Mouse (Mus musculus): ENCODE results near the gene Abcb6. TPM values are rescaled to one million over a fixed set of nuclear protein-coding genes. Genes with fewer than 3 reads are reported as not detected.

Abcb6 gene
- total and polyA plus RNA-seq, 3 experiments, result 9.5 to 132 (median 25.0) TPM

DNA sequence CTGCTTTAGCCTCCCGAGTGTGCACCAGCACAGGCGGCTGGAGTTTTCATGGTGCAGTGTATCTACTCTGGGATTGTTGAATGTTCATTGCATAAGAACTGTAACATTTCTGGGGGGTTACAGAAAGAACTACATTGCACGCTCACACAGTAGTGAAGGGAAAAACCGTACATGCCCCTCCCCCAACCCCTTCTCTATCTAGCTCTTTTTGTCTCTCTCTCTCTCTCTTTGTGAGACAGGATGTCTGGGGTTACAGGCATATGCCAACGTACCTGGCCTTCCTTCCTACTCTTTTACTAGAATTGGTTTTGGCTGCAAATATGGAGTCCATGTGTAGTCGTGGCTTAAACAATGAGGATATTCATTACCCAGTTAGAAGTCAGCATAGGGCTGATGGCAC is 42.7 kb upstream of the Abcb6 start:
- H3K27me3 ChIP-seq (ENCODE audit: insufficient read depth, low read length), result peaks cover 18% of the 10 kb centered on the region
- TF ChIP-seq CTCF (IDR thresholded peaks at IDR 0.05; ENCODE audit: low read depth, low read length) (no peak), GATA1 (IDR thresholded peaks at IDR 0.05; ENCODE audit: borderline replicate concordance, low read length) (no peak), TAL1 (conservative IDR thresholded peaks at IDR 0.05; ENCODE audit: low read depth, low read length) (no peak), POLR2AphosphoS5 (IDR thresholded peaks at IDR 0.05; ENCODE audit: insufficient replicate concordance, low read depth, low read length) (no peak), GATA2 (IDR thresholded peaks at IDR 0.05; ENCODE audit: borderline replicate concordance, low read depth, low read length) (no peak)
- no peaks in the 10 kb centered on the region for H3K9me3 ChIP-seq (replicated peaks)
- peaks cover 61% of the 10 kb centered on the region for H3K4me1 ChIP-seq (ENCODE audit: insufficient read depth, low read depth, low read length)
- DNase-seq (ENCODE audit: low spot score) (no peak), ATAC-seq (ENCODE audit: extremely low read depth, insufficient number of reproducible peaks, low FRiP score, poor library complexity, severe bottlenecking) (no peak)
- H3K36me3 ChIP-seq (replicated peaks), result peaks cover 1% of the 10 kb centered on the region
- H3K4me3 ChIP-seq (ENCODE audit: low read depth, low read length), result no peak overlapping the region

DNA sequence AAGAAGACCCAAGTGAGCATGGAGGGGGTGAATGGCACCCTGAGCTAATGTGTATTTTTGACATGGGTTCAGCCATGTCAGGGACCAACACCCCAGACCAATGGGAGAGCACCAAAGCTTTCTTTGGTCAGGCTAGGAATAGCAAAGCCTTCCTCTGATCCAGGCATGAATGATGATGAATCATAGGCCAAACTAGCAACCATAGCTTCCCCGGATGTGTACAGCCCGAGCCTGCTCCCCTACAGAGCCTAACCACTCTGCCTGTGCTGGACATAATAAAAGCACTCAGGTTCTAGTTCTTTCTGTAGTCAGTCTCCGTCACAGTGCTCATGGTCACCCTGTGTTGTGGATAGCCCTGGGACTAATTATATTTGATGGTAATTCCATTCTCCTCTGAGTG is 41.3 kb upstream of the Abcb6 start:
- ATAC-seq (ENCODE audit: extremely low read depth, insufficient number of reproducible peaks, low FRiP score, poor library complexity, severe bottlenecking) (no peak), DNase-seq (ENCODE audit: low spot score) (no peak)
- H3K27me3 ChIP-seq (ENCODE audit: insufficient read depth, low read length), result peaks cover 9% of the 10 kb centered on the region; the same call in 1 of the 2 replicates
- no peaks in the 10 kb centered on the region for H3K9me3 ChIP-seq (replicated peaks)
- peaks cover 69% of the 10 kb centered on the region for H3K4me1 ChIP-seq (ENCODE audit: insufficient read depth, low read depth, low read length)
- TF ChIP-seq GATA1 (IDR thresholded peaks at IDR 0.05; ENCODE audit: borderline replicate concordance, low read length), result no peak
- TF ChIP-seq CTCF (IDR thresholded peaks at IDR 0.05; ENCODE audit: low read depth, low read length), result no peak
- TF ChIP-seq GATA2 (IDR thresholded peaks at IDR 0.05; ENCODE audit: borderline replicate concordance, low read depth, low read length), result no peak
- peaks cover 15% of the 10 kb centered on the region for H3K36me3 ChIP-seq (replicated peaks)
- no peak overlapping the region for H3K4me3 ChIP-seq (ENCODE audit: low read depth, low read length)

DNA sequence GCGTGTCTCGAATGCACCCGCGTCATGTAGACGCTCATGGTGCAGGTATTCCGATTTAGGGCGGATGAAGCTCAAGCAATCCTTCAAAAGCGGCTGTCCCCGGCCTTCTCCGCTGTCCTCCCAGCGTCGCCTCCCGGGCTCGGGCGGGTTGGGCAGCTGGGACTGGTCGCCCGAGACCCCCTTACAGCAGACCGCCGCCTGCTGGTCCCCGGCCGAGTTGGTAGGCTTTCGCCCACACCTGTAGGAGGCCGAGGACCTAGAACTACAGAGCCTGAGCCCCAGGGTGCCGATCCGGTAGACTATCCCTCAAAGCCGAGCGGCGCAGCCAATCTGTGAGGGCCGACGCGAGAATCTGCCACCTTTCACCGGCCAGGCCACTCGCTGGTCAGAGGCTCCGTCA is 39.3 kb upstream of the Abcb6 start, which contains the start of gene Tuba4a:
Gene Tuba4a, minus strand, starts transcription at position 335 of the 400 bp plus-strand sequence.
- Histone ChIP-seq H3K4me3 (ENCODE audit: low read depth, low read length) (peak within 1 kb of the TSS; percentile 76), H3K27me3 (ENCODE audit: insufficient read depth, low read length) (peaks cover 6% of the 10 kb centered on the region; the same call in 1 of the 2 replicates), H3K4me1 (ENCODE audit: insufficient read depth, low read depth, low read length) (peaks cover 72% of the 10 kb centered on the region), H3K9me3 (replicated peaks) (no peaks in the 10 kb centered on the region), H3K36me3 (replicated peaks) (peaks cover 35% of the 10 kb centered on the region)
- ATAC-seq (ENCODE audit: extremely low read depth, insufficient number of reproducible peaks, low FRiP score, poor library complexity, severe bottlenecking) (no peak), DNase-seq (ENCODE audit: low spot score) (no peak)
- TF ChIP-seq GATA1 (IDR thresholded peaks at IDR 0.05; ENCODE audit: borderline replicate concordance, low read length) (no peak), GATA2 (IDR thresholded peaks at IDR 0.05; ENCODE audit: borderline replicate concordance, low read depth, low read length) (no peak), TAL1 (conservative IDR thresholded peaks at IDR 0.05; ENCODE audit: low read depth, low read length) (no peak), CTCF (IDR thresholded peaks at IDR 0.05; ENCODE audit: low read depth, low read length) (no peak), POLR2AphosphoS5 (IDR thresholded peaks at IDR 0.05; ENCODE audit: insufficient replicate concordance, low read depth, low read length) (no peak)

DNA sequence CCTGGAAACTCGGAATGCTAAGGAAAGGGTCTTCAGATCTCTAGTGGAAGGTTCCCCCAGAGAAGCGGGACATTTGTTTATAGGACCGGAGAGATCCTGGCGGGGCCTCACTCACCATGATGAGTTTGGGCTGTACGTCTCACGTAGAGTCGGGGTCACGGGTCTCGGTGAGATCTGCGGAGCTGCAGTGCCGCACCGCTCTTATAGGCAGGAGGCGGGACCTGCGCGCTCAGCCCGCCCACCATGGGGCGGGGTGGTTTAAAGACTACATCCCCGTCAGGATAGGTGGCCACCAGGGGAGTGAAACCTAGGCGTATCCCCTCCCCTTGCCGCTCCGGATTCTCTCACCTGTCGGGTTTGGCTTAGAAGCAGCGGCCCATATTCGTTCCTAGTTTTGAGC is 38.9 kb upstream of the Abcb6 start:
- H3K36me3 ChIP-seq (replicated peaks), result peaks cover 40% of the 10 kb centered on the region
- H3K27me3 ChIP-seq (ENCODE audit: insufficient read depth, low read length), result peaks cover 6% of the 10 kb centered on the region; the same call in 1 of the 2 replicates
- peak; percentile 98 for DNase-seq (ENCODE audit: low spot score)
- ATAC-seq (ENCODE audit: extremely low read depth, insufficient number of reproducible peaks, low FRiP score, poor library complexity, severe bottlenecking), result peak; percentile 72
- peak overlapping the region; percentile 76 for H3K4me3 ChIP-seq (ENCODE audit: low read depth, low read length)
- peaks cover 72% of the 10 kb centered on the region for H3K4me1 ChIP-seq (ENCODE audit: insufficient read depth, low read depth, low read length)
- no peaks in the 10 kb centered on the region for H3K9me3 ChIP-seq (replicated peaks)
- TF ChIP-seq CTCF (IDR thresholded peaks at IDR 0.05; ENCODE audit: low read depth, low read length) (no peak), POLR2AphosphoS5 (IDR thresholded peaks at IDR 0.05; ENCODE audit: insufficient replicate concordance, low read depth, low read length) (peak; percentile 97)

DNA sequence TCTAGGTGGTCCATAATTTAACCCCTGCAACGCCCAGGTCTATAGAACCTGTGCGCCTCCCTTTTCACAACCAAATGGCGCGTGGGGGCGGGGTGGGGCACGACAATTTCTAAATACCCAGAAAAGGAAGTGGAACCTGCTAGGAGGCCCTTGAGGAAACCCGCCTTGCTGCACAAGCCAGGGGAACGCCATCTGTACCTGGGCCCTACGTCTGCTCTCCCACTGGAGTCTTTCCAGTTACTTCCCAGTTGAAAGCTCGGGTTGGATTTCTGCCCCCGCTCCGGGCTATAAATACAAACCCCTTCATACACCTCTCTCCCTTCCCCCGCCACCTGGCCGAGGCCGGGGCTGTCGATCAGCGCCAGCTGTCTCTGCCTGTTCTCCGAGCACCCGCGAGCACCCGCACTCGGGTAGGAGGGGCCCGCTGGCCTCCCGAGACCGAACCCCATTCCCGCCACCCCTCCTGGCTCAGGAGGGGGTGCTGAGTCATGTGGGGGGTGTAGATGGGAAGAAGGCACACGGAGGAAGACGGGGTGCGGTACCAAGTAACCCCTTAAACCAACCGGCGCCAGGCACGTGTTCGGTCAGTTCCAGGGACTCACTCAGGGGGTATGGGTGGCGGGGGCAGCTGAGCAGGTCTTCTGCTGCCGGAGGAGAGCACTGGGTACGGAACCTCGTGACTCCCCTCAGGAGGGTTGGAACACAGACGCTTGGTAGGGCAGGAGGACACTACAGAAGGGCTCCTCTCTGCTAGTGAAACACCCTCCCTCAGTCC is 38.2 kb upstream of the Abcb6 start:
- peaks cover 74% of the 10 kb centered on the region for H3K4me1 ChIP-seq (ENCODE audit: insufficient read depth, low read depth, low read length)
- H3K4me3 ChIP-seq (ENCODE audit: low read depth, low read length), result peak overlapping the region; percentile 76
- no peaks in the 10 kb centered on the region for H3K9me3 ChIP-seq (replicated peaks)
- DNase-seq (ENCODE audit: low spot score), result peak; percentile 85
- TF ChIP-seq TAL1 (conservative IDR thresholded peaks at IDR 0.05; ENCODE audit: low read depth, low read length), result no peak
- TF ChIP-seq CTCF (IDR thresholded peaks at IDR 0.05; ENCODE audit: low read depth, low read length), result no peak
- no peak for TF ChIP-seq GATA2 (IDR thresholded peaks at IDR 0.05; ENCODE audit: borderline replicate concordance, low read depth, low read length)
- no peak for TF ChIP-seq POLR2AphosphoS5 (IDR thresholded peaks at IDR 0.05; ENCODE audit: insufficient replicate concordance, low read depth, low read length)
- no peak for TF ChIP-seq GATA1 (IDR thresholded peaks at IDR 0.05; ENCODE audit: borderline replicate concordance, low read length)
- peaks cover 6% of the 10 kb centered on the region; the same call in 1 of the 2 replicates for H3K27me3 ChIP-seq (ENCODE audit: insufficient read depth, low read length)
- ATAC-seq (ENCODE audit: extremely low read depth, insufficient number of reproducible peaks, low FRiP score, poor library complexity, severe bottlenecking), result peak; percentile 48
- peaks cover 46% of the 10 kb centered on the region for H3K36me3 ChIP-seq (replicated peaks)

DNA sequence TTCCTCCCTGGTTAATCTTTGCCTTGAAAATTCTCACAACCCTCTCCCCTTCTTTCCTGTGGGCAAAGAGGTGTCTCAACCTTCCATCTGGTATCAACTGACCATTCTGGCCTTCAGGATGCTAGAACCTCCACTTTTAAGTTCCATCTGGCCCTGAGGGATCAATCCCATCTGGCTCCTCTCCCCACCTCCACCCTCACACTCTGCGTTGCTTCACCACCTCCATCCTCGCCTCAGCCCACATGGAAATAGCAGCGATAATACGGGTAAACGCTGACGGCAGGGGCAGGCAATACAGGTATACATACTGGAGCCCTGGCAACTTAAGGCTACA is 37.7 kb upstream of the Abcb6 start:
- Histone ChIP-seq H3K4me3 (ENCODE audit: low read depth, low read length) (peak overlapping the region; percentile 76), H3K27me3 (ENCODE audit: insufficient read depth, low read length) (peaks cover 6% of the 10 kb centered on the region; the same call in 1 of the 2 replicates), H3K9me3 (replicated peaks) (no peaks in the 10 kb centered on the region), H3K4me1 (ENCODE audit: insufficient read depth, low read depth, low read length) (peaks cover 74% of the 10 kb centered on the region), H3K36me3 (replicated peaks) (peaks cover 52% of the 10 kb centered on the region)
- DNase-seq (ENCODE audit: low spot score), result no peak
- TF ChIP-seq POLR2AphosphoS5 (IDR thresholded peaks at IDR 0.05; ENCODE audit: insufficient replicate concordance, low read depth, low read length), result no peak
- ATAC-seq (ENCODE audit: extremely low read depth, insufficient number of reproducible peaks, low FRiP score, poor library complexity, severe bottlenecking), result no peak

Measured in G1E (cell line).